Comparison of ENCODE assay signal across 7 mouse cellular contexts in the genomic region with DNA sequence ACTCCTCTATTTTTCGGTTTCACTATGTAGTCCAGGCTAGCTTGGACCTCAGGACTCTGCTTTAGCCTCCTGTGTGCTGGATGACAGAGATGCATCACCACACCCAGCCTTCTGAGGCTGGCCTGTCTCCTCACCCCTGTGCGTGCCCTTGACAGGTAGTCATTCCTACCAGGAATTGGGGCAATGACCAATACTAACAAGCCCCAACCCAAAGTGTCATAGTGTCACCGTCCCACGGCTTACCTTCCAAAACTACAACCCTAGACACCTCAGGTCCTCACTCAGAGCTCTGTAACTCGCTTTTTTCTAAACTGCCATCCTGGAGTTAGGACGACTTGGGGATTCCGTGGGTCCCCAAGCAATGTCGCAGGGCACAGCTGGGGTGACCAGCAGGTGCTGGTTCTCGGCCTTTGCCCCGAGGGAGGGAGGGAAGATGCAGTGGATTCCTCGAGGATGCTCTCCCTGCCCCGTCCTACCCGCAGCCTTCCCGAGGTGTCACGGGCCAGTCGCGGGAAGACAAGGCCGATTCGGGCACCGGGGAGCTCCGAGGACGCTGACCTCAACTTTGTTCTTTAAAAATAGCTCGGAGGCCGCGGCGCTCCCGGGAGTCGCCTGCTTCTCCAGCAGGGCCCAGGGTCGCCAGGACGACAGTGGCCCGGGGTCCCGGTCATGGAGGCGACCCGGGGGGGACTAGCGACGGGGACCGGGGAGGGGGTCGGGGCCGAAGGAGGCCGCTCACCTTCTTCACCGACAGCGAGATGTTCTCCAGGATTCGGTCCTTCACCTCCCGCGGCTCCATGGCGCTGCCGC. TPM values are rescaled to one million over a fixed set of nuclear protein-coding genes. Genes with fewer than 3 reads are reported as not detected.
DNase-seq lines count a peak whose midpoint lies in the region; ATAC-seq and TF ChIP-seq lines count a peak whose summit lies in the region.

No protein-coding gene starts in this region.

- no peaks in the 10 kb centered on the region for H3K27me3 ChIP-seq in CH12.LX (replicated peaks)
- H3K27me3 ChIP-seq in embryonic facial prominence, embryonic 13.5 days: no peaks in the 10 kb centered on the region
- no peaks in the 10 kb centered on the region for H3K27me3 ChIP-seq in heart, postnatal 0 days (ENCODE audit: control insufficient read depth, insufficient read depth, low read length)
- H3K27me3 ChIP-seq in midbrain, embryonic 10.5 days (ENCODE audit: low read depth, poor library complexity, severe bottlenecking): no peaks in the 10 kb centered on the region
- no peaks in the 10 kb centered on the region for H3K27me3 ChIP-seq in thymus, adult 2 months (ENCODE audit: control insufficient read depth, insufficient read depth, low read length)

- no peak for TF ChIP-seq RAD21 in CH12.LX (IDR thresholded peaks at IDR 0.05; ENCODE audit: low read depth, low read length)

- H3K4me3 ChIP-seq in CH12.LX (replicated peaks in 1 of 3; ENCODE audit: low read depth in 2 of 3, low read length in 2 of 3, poor library complexity in 1 of 3): peak overlapping the region; percentile 78 to 83 (median 80)
- peak overlapping the region; percentile 87 for H3K4me3 ChIP-seq in embryonic facial prominence, embryonic 13.5 days
- peak overlapping the region; percentile 86 for H3K4me3 ChIP-seq in heart, postnatal 0 days (ENCODE audit: low read depth, low read length)
- peak overlapping the region; percentile 86 for H3K4me3 ChIP-seq in midbrain, embryonic 10.5 days
- H3K4me3 ChIP-seq in thymus, adult 2 months (ENCODE audit: control insufficient read depth, insufficient read depth, low read length): peak overlapping the region; percentile 65

- H3K27ac ChIP-seq in CH12.LX (ENCODE audit: insufficient read depth, low read depth): no peak overlapping the region
- peak overlapping the region; percentile 78 for H3K27ac ChIP-seq in embryonic facial prominence, embryonic 13.5 days
- peak overlapping the region; percentile 93 for H3K27ac ChIP-seq in heart, postnatal 0 days (ENCODE audit: low read depth)
- peak overlapping the region; percentile 91 for H3K27ac ChIP-seq in midbrain, embryonic 10.5 days (replicated peaks)
- no peak overlapping the region for H3K27ac ChIP-seq in thymus, adult 2 months (ENCODE audit: control insufficient read depth, insufficient read depth, low read length)

- H3K9ac ChIP-seq in CH12.LX (ENCODE audit: insufficient read depth, low read depth): peak overlapping the region; percentile 81
- H3K9ac ChIP-seq in embryonic facial prominence, embryonic 13.5 days: peak overlapping the region; percentile 93
- peak overlapping the region; percentile 91 for H3K9ac ChIP-seq in heart, postnatal 0 days (replicated peaks; ENCODE audit: low read depth, low read length)

- TF ChIP-seq CTCF in CH12.LX (conservative IDR thresholded peaks at IDR 0.05 in 1 of 2, IDR thresholded peaks at IDR 0.05 in 1 of 2; ENCODE audit: low read depth in 2 of 2, low read length in 2 of 2): no peak
- TF ChIP-seq CTCF in heart, postnatal 0 days (IDR thresholded peaks at IDR 0.05; ENCODE audit: low read depth): no peak
- no peak for TF ChIP-seq CTCF in thymus, adult 2 months (IDR thresholded peaks at IDR 0.05; ENCODE audit: borderline replicate concordance, control insufficient read depth, extremely low read depth, insufficient read depth, low read length, poor library complexity)

- no peak for TF ChIP-seq EP300 in CH12.LX (IDR thresholded peaks at IDR 0.05; ENCODE audit: low read length)
- TF ChIP-seq EP300 in heart, postnatal 0 days (IDR thresholded peaks at IDR 0.05; ENCODE audit: low read depth): no peak

- peaks cover 10% of the 10 kb centered on the region; the same call in 1 of the 2 replicates for H3K79me2 ChIP-seq in CH12.LX (replicated peaks; ENCODE audit: control insufficient read depth, extremely low read depth, insufficient read depth, poor library complexity, severe bottlenecking)

- WGBS in embryonic facial prominence, embryonic 13.5 days: 3% methylated on average over 46 of the region's 47 CpGs
- 3% methylated on average over 40 of the region's 47 CpGs for WGBS in heart, postnatal 0 days
- WGBS in midbrain, embryonic 10.5 days: 6% methylated on average over 46 of the region's 47 CpGs
- WGBS in thymus, adult 2 months: 4% methylated on average over 47 of the region's 47 CpGs

- no peak for ATAC-seq in embryonic facial prominence, embryonic 13.5 days (ENCODE audit: insufficient number of reproducible peaks, insufficient read depth, low FRiP score, low TSS enrichment, low read depth)
- ATAC-seq in heart, postnatal 0 days (ENCODE audit: insufficient read depth, low read depth): peak; percentile 68; the same call in 1 of the 2 replicates

- dilution Hi-C loops in CH12.LX (cut with MboI; ENCODE audit: extremely low pct_ligation_motif_present, extremely low pct_unique_long_range_greater_than_20kb, low sequenced_read_pairs): no loop called here

- in situ Hi-C loops in CH12.LX (cut with MboI; ENCODE audit: low pct_ligation_motif_present, low pct_unique_long_range_greater_than_20kb, low sequenced_read_pairs): no loop called here

- peaks cover 3% of the 10 kb centered on the region for H3K9me3 ChIP-seq in CH12.LX (replicated peaks; ENCODE audit: low read length)
- H3K9me3 ChIP-seq in embryonic facial prominence, embryonic 13.5 days: no peaks in the 10 kb centered on the region
- H3K9me3 ChIP-seq in heart, postnatal 0 days (replicated peaks; ENCODE audit: control insufficient read depth, low read length): no peaks in the 10 kb centered on the region
- H3K9me3 ChIP-seq in midbrain, embryonic 10.5 days (replicated peaks): no peaks in the 10 kb centered on the region

- H3K4me2 ChIP-seq in CH12.LX (ENCODE audit: insufficient read depth, low read depth, poor library complexity, severe bottlenecking): peak overlapping the region; percentile 70
- peak overlapping the region; percentile 92 for H3K4me2 ChIP-seq in embryonic facial prominence, embryonic 13.5 days
- H3K4me2 ChIP-seq in heart, postnatal 0 days (ENCODE audit: low read depth, low read length): peak overlapping the region; percentile 87

- peaks cover 11 to 52% of the 10 kb centered on the region in 2 experiments for H3K4me1 ChIP-seq in CH12.LX (ENCODE audit: control insufficient read depth in 1 of 2, insufficient read depth in 2 of 2)
- peaks cover 23% of the 10 kb centered on the region for H3K4me1 ChIP-seq in embryonic facial prominence, embryonic 13.5 days
- H3K4me1 ChIP-seq in heart, postnatal 0 days (ENCODE audit: control insufficient read depth, insufficient read depth): peaks cover 14% of the 10 kb centered on the region; the same call in 1 of the 2 replicates
- peaks cover 22% of the 10 kb centered on the region for H3K4me1 ChIP-seq in midbrain, embryonic 10.5 days
- peaks cover 13% of the 10 kb centered on the region for H3K4me1 ChIP-seq in thymus, adult 2 months (replicated peaks; ENCODE audit: control insufficient read depth, insufficient read depth, low read length)

- H3K36me3 ChIP-seq in CH12.LX (replicated peaks in 1 of 2; ENCODE audit: control insufficient read depth in 1 of 2, insufficient read depth in 1 of 2, low read length in 1 of 2): peaks cover 0 to 17% of the 10 kb centered on the region in 2 experiments
- H3K36me3 ChIP-seq in embryonic facial prominence, embryonic 13.5 days: peaks cover 38% of the 10 kb centered on the region
- H3K36me3 ChIP-seq in heart, postnatal 0 days (replicated peaks; ENCODE audit: control insufficient read depth, insufficient read depth, low read length): peaks cover 25% of the 10 kb centered on the region
- peaks cover 29% of the 10 kb centered on the region for H3K36me3 ChIP-seq in midbrain, embryonic 10.5 days
- H3K36me3 ChIP-seq in thymus, adult 2 months (ENCODE audit: control insufficient read depth, insufficient read depth, low read length): no peaks in the 10 kb centered on the region

- no peak for DNase-seq in CH12.LX (ENCODE audit: extremely low read depth)
- DNase-seq in Muller cell, postnatal 12 days (ENCODE audit: inconsistent ontology term): peak; percentile 56
- DNase-seq in heart, postnatal 0 days (ENCODE audit: low spot score): no peak
- DNase-seq in kidney, postnatal 25 days: peak; percentile 30 to 65
- DNase-seq in midbrain, embryonic 10.5 days (ENCODE audit: low spot score): peak; percentile 60
- DNase-seq in thymus, adult 2 months: peak; percentile 23

- TF ChIP-seq POLR2A in CH12.LX (IDR thresholded peaks at IDR 0.05; ENCODE audit: low read depth, low read length): no peak
- TF ChIP-seq POLR2A in thymus, adult 2 months (IDR thresholded peaks at IDR 0.05; ENCODE audit: control insufficient read depth, extremely low read depth, insufficient read depth, low read length, poor library complexity): no peak

RNA-seq across cellular contexts. Expression of gene Plekhm2, which starts 1.4 kb away (rescaled TPM):
- 12.3 and 13.7 TPM in 2 replicates for total RNA-seq in CH12.LX (2012; rRNA removed)
- total RNA-seq in CH12.LX (2014; rRNA removed): 12.4 and 12.7 TPM in 2 replicates
- polyA plus RNA-seq in CH12.LX (2012; ENCODE audit: insufficient read length, low read depth): 22.0 and 28.2 TPM in 2 replicates
- 8.5 TPM in 2 replicates for polyA plus RNA-seq in embryonic facial prominence, embryonic 13.5 days (2015; fragmentation: Nextera tagmentation; extraction: Ambion mirVana)
- total RNA-seq in heart, postnatal 0 days (2014; rRNA removed; ENCODE audit: low replicate concordance): 43.3 and 52.9 TPM in 2 replicates
- 5.6 and 7.0 TPM in 2 replicates for polyA plus RNA-seq in heart, postnatal 0 days (2015; fragmentation: Nextera tagmentation; extraction: Ambion mirVana)
- 2.9 and 4.2 TPM in 2 replicates for polyA plus RNA-seq in midbrain, embryonic 10.5 days (2016; fragmentation: Nextera tagmentation; extraction: Ambion mirVana)
- 58.5 and 71.4 TPM in 2 replicates for polyA plus RNA-seq in thymus, adult 2 months (2012; rRNA removed)

RNA-seq across cellular contexts. Expression of gene Rsc1a1, which starts 22.1 kb away (rescaled TPM):
- total RNA-seq in CH12.LX (2012; rRNA removed) (3.4 and 7.6 TPM in 2 replicates), CH12.LX (2014; rRNA removed) (11.0 and 14.0 TPM in 2 replicates)
- polyA plus RNA-seq in CH12.LX (2012; ENCODE audit: insufficient read length, low read depth): 0.16 and 7.0 TPM in 2 replicates
- not detected in 2 replicates for polyA plus RNA-seq in embryonic facial prominence, embryonic 13.5 days (2015; fragmentation: Nextera tagmentation; extraction: Ambion mirVana)
- total RNA-seq in heart, postnatal 0 days (2014; rRNA removed; ENCODE audit: low replicate concordance): 2.1 and 11.9 TPM in 2 replicates
- polyA plus RNA-seq in heart, postnatal 0 days (2015; fragmentation: Nextera tagmentation; extraction: Ambion mirVana): not detected in 2 replicates
- 2.2 and 2.4 TPM in 2 replicates for polyA plus RNA-seq in midbrain, embryonic 10.5 days (2016; fragmentation: Nextera tagmentation; extraction: Ambion mirVana)
- 8.5 and 14.4 TPM in 2 replicates for polyA plus RNA-seq in thymus, adult 2 months (2012; rRNA removed)

RNA-seq across cellular contexts. Expression of gene Slc25a34, which starts 39.7 kb away (rescaled TPM):
- total RNA-seq in CH12.LX (2012; rRNA removed) (0.63 and 0.64 TPM in 2 replicates), CH12.LX (2014; rRNA removed) (0.23 and 0.41 TPM in 2 replicates)
- polyA plus RNA-seq in CH12.LX (2012; ENCODE audit: insufficient read length, low read depth): 1.2 and 1.7 TPM in 2 replicates
- polyA plus RNA-seq in embryonic facial prominence, embryonic 13.5 days (2015; fragmentation: Nextera tagmentation; extraction: Ambion mirVana): 0.12 TPM in 1 of 2 replicates, not detected in the other
- total RNA-seq in heart, postnatal 0 days (2014; rRNA removed; ENCODE audit: low replicate concordance): 12.8 and 56.2 TPM in 2 replicates
- 17.9 and 20.6 TPM in 2 replicates for polyA plus RNA-seq in heart, postnatal 0 days (2015; fragmentation: Nextera tagmentation; extraction: Ambion mirVana)
- 0.05 TPM in 1 of 2 replicates, not detected in the other for polyA plus RNA-seq in midbrain, embryonic 10.5 days (2016; fragmentation: Nextera tagmentation; extraction: Ambion mirVana)
- 2.6 and 12.3 TPM in 2 replicates for polyA plus RNA-seq in thymus, adult 2 months (2012; rRNA removed)

RNA-seq across cellular contexts. Expression of gene Tmem82, which starts 44.9 kb away (rescaled TPM):
- total RNA-seq in CH12.LX (2012; rRNA removed) (3.8 and 5.2 TPM in 2 replicates), CH12.LX (2014; rRNA removed) (0.58 and 0.68 TPM in 2 replicates)
- polyA plus RNA-seq in CH12.LX (2012; ENCODE audit: insufficient read length, low read depth): 2.7 TPM in 2 replicates
- polyA plus RNA-seq in embryonic facial prominence, embryonic 13.5 days (2015; fragmentation: Nextera tagmentation; extraction: Ambion mirVana): 0.47 and 0.74 TPM in 2 replicates
- 0.89 and 6.1 TPM in 2 replicates for total RNA-seq in heart, postnatal 0 days (2014; rRNA removed; ENCODE audit: low replicate concordance)
- 6.8 and 7.3 TPM in 2 replicates for polyA plus RNA-seq in heart, postnatal 0 days (2015; fragmentation: Nextera tagmentation; extraction: Ambion mirVana)
- polyA plus RNA-seq in midbrain, embryonic 10.5 days (2016; fragmentation: Nextera tagmentation; extraction: Ambion mirVana): 0.98 and 1.3 TPM in 2 replicates
- polyA plus RNA-seq in thymus, adult 2 months (2012; rRNA removed): 1.2 and 2.8 TPM in 2 replicates

RNA-seq across cellular contexts. Expression of gene Fblim1, which starts 57.4 kb away (rescaled TPM):
- total RNA-seq in CH12.LX (2012; rRNA removed) (0.17 TPM in 2 replicates), CH12.LX (2014; rRNA removed) (0.07 and 0.09 TPM in 2 replicates)
- polyA plus RNA-seq in CH12.LX (2012; ENCODE audit: insufficient read length, low read depth): 0.97 and 1.2 TPM in 2 replicates
- 49.0 and 56.1 TPM in 2 replicates for polyA plus RNA-seq in embryonic facial prominence, embryonic 13.5 days (2015; fragmentation: Nextera tagmentation; extraction: Ambion mirVana)
- total RNA-seq in heart, postnatal 0 days (2014; rRNA removed; ENCODE audit: low replicate concordance): 48.3 and 61.5 TPM in 2 replicates
- 47.1 and 57.5 TPM in 2 replicates for polyA plus RNA-seq in heart, postnatal 0 days (2015; fragmentation: Nextera tagmentation; extraction: Ambion mirVana)
- 24.5 and 27.5 TPM in 2 replicates for polyA plus RNA-seq in midbrain, embryonic 10.5 days (2016; fragmentation: Nextera tagmentation; extraction: Ambion mirVana)
- 9.5 and 16.2 TPM in 2 replicates for polyA plus RNA-seq in thymus, adult 2 months (2012; rRNA removed)

Comparison
In these comparisons a context has a peak if more than half of its experiments do, and no peak if none do; other contexts are left out.
1. DNase-seq: peak in Muller cell, postnatal 12 days (single experiment), kidney, postnatal 25 days (2 of 2), midbrain, embryonic 10.5 days (single experiment) and thymus, adult 2 months (single experiment); none in CH12.LX (single experiment) and heart, postnatal 0 days (single experiment).
2. H3K27ac ChIP-seq: peak in embryonic facial prominence, embryonic 13.5 days (single experiment), heart, postnatal 0 days (single experiment) and midbrain, embryonic 10.5 days (single experiment); none in CH12.LX (single experiment) and thymus, adult 2 months (single experiment).
3. Peak in every context shown above with its lines, with median percentiles within 50 percentile points of each other: H3K4me2 ChIP-seq, H3K4me3 ChIP-seq and H3K9ac ChIP-seq.